Mouse (Mus musculus): Measurements from ENCODE around the gene Miip. TPM values are rescaled to one million over a fixed set of nuclear protein-coding genes. Genes with fewer than 3 reads are reported as not detected.

Miip gene
- polyA plus RNA-seq, 1 experiment from 2014 or later: 38.1 TPM

DNA sequence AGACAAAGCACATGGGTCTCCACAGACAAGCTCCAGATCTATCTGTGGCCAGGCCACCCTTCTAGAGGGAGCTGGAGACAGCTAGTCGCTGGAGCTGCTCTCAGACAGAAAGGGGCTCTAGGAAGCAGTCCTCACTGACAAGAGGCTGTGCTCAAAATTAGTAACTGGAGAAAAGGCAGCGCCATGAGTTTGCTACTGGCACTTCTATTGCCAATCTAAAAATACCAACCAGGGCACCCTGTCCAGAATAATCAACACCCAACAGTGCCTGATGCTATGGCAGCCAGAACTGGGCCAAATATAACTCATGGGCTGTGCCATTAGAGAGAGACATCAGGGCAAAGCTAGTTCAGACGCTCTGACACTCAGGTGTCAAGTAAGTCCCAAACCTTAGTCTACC, 28.7 kb upstream of the Miip start:
- 88% methylated on average over 3 of the region's 3 CpGs for WGBS
- Histone ChIP-seq H3K9ac (ENCODE audit: low read depth, low read length) (no peak overlapping the region), H3K36me3 (ENCODE audit: control insufficient read depth, insufficient read depth, low read length) (peaks cover 6% of the 10 kb centered on the region; the same call in 1 of the 2 replicates), H3K27me3 (replicated peaks; ENCODE audit: control insufficient read depth, insufficient read depth, low read length) (no peaks in the 10 kb centered on the region), H3K4me2 (ENCODE audit: low read depth, low read length) (no peak overlapping the region), H3K9me3 (ENCODE audit: control insufficient read depth, low read length) (no peaks in the 10 kb centered on the region), H3K27ac (ENCODE audit: low read length) (no peak overlapping the region), H3K4me3 (ENCODE audit: low read length) (no peak overlapping the region), H3K4me1 (ENCODE audit: control insufficient read depth, insufficient read depth, low read length) (0 out of 2 replicates have a peak, but pooled peaks cover 6% of the 10 kb centered on the region)
- no peak for ATAC-seq

DNA sequence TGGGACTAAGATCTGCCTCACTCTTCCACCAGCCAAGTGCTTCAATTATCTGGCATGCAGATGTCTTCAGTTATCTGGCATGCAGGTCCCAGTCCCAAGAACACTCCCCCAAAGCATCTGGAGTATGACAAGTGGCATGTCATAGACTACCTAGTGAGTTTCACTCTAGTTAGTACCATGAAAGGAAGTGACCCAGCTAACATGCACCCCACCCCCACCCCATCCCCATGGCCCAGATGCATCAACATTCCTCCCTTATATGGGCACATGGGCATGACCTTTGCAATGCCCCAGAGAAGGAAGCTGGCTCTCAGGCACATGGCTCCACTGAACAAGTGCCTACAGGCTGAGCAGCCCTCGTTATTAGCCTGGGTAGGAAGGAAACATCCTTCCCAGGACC, 27.8 kb upstream of the Miip start:
- no peak overlapping the region for H3K4me3 ChIP-seq (ENCODE audit: low read length)
- H3K27ac ChIP-seq (ENCODE audit: low read length): no peak overlapping the region
- H3K4me2 ChIP-seq (ENCODE audit: low read depth, low read length): no peak overlapping the region
- no peak overlapping the region for H3K9ac ChIP-seq (ENCODE audit: low read depth, low read length)
- WGBS: 46% methylated on average over 1 of the region's 1 CpGs
- 0 out of 2 replicates have a peak, but pooled peaks cover 3% of the 10 kb centered on the region for H3K4me1 ChIP-seq (ENCODE audit: control insufficient read depth, insufficient read depth, low read length)
- no peak for ATAC-seq
- no peaks in the 10 kb centered on the region for H3K27me3 ChIP-seq (replicated peaks; ENCODE audit: control insufficient read depth, insufficient read depth, low read length)
- H3K9me3 ChIP-seq (ENCODE audit: control insufficient read depth, low read length): no peaks in the 10 kb centered on the region
- peaks cover 6% of the 10 kb centered on the region; the same call in 1 of the 2 replicates for H3K36me3 ChIP-seq (ENCODE audit: control insufficient read depth, insufficient read depth, low read length)

DNA sequence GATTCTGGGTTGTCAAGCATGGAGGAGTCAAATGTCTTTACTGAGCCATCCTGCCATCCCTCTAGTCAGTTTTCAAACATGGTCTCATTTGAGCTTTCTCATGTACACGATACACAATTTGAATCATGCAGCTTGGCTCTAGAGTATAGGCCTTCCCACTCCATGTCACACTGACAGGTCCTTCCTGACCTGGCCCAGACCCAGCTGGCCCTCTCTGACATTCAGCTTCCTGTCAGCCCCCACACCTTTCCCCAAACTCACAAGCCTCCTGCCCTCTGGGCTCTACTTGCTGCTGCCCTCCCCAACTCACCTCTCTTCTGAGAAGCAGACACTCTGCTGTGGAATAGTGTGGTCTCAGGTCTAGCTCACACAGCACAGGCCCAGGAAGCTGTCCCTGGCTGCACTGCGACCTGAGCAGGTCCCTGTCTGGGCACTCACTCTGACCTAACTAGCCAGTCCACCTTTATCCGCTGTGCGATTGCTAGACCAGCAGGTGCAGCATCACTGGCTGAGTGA, 27.3 kb upstream of the Miip start:
- Histone ChIP-seq H3K9me3 (ENCODE audit: control insufficient read depth, low read length) (no peaks in the 10 kb centered on the region), H3K4me1 (ENCODE audit: control insufficient read depth, insufficient read depth, low read length) (0 out of 2 replicates have a peak, but pooled peaks cover 1% of the 10 kb centered on the region), H3K36me3 (ENCODE audit: control insufficient read depth, insufficient read depth, low read length) (peaks cover 6% of the 10 kb centered on the region; the same call in 1 of the 2 replicates), H3K4me2 (ENCODE audit: low read depth, low read length) (no peak overlapping the region), H3K27ac (ENCODE audit: low read length) (no peak overlapping the region), H3K9ac (ENCODE audit: low read depth, low read length) (no peak overlapping the region), H3K27me3 (replicated peaks; ENCODE audit: control insufficient read depth, insufficient read depth, low read length) (no peaks in the 10 kb centered on the region), H3K4me3 (ENCODE audit: low read length) (no peak overlapping the region)
- WGBS: 90% methylated on average over 4 of the region's 4 CpGs
- no peak for ATAC-seq

DNA sequence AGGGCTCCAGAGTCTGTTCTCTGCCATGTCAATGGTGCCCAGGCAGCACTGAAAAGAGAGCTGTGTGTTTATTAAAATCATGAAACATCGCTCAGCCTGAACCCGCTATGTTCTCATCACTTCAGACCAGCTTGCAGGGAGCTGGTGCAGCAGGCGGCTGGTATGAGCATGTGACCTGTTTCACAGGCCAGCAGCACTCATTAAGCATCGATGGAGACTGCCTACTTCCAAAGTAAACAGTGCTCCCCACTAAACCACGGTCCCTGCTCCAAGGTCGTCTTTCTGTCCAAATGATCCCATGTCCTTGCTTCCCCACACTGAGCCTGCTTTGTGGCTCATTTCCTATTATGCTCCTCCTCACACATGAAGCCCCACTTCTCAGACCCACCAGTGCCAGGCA, 21.7 kb upstream of the Miip start:
- no peaks in the 10 kb centered on the region for H3K9me3 ChIP-seq (ENCODE audit: control insufficient read depth, low read length)
- 70% methylated on average over 6 of the region's 6 CpGs for WGBS
- no peak overlapping the region for H3K9ac ChIP-seq (ENCODE audit: low read depth, low read length)
- no peaks in the 10 kb centered on the region for H3K4me1 ChIP-seq (ENCODE audit: control insufficient read depth, insufficient read depth, low read length)
- no peak overlapping the region for H3K4me3 ChIP-seq (ENCODE audit: low read length)
- peaks cover 37% of the 10 kb centered on the region for H3K36me3 ChIP-seq (ENCODE audit: control insufficient read depth, insufficient read depth, low read length)
- H3K27me3 ChIP-seq (replicated peaks; ENCODE audit: control insufficient read depth, insufficient read depth, low read length): no peaks in the 10 kb centered on the region
- no peak for ATAC-seq
- H3K27ac ChIP-seq (ENCODE audit: low read length): no peak overlapping the region
- no peak overlapping the region for H3K4me2 ChIP-seq (ENCODE audit: low read depth, low read length)

DNA sequence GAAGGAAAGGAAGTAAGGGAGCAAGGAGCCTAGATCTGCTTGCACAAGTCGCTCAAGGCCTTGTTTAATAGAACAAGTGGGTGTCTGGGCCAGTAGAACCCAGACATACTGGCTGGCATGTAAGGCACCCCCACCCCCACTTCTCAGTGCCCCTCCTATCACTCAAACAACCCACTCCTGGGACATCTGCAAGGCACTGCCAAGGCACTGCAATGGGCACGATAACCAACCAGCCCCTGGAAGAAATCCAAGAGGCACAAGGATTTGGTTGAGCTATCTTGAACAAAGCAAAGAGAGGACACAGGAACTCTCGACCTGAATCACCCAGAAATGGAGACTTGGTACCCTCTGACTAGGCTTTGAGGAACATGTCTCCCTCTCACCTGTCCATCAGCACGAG, 19.6 kb upstream of the Miip start:
- Histone ChIP-seq H3K4me2 (ENCODE audit: low read depth, low read length) (no peak overlapping the region), H3K9me3 (ENCODE audit: control insufficient read depth, low read length) (no peaks in the 10 kb centered on the region), H3K36me3 (ENCODE audit: control insufficient read depth, insufficient read depth, low read length) (peaks cover 41% of the 10 kb centered on the region), H3K4me1 (ENCODE audit: control insufficient read depth, insufficient read depth, low read length) (no peaks in the 10 kb centered on the region), H3K27me3 (replicated peaks; ENCODE audit: control insufficient read depth, insufficient read depth, low read length) (no peaks in the 10 kb centered on the region), H3K9ac (ENCODE audit: low read depth, low read length) (no peak overlapping the region), H3K4me3 (ENCODE audit: low read length) (no peak overlapping the region), H3K27ac (ENCODE audit: low read length) (no peak overlapping the region)
- ATAC-seq: no peak
- WGBS: 90% methylated on average over 4 of the region's 4 CpGs

DNA sequence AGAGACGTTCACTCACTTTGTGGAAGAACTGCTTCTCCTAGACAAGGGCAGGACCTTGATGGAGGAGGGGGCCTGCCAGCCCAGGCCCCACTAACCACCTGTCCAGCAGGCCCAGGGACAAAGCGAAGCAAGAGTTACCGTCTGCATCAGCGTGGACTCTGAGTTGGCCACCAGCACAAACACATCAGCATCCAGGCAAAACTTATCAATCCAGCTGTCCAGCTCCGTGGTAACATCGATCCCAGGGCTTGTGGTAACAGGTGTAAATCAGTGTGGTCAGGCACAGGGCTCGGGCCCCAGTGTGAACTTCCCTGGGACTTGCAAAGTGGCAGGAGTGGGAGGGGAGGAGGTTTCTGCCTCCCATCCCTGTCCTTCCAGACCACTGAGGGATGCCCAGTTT, 18.7 kb upstream of the Miip start:
- Histone ChIP-seq H3K9ac (ENCODE audit: low read depth, low read length) (no peak overlapping the region), H3K27ac (ENCODE audit: low read length) (no peak overlapping the region), H3K4me2 (ENCODE audit: low read depth, low read length) (no peak overlapping the region), H3K36me3 (ENCODE audit: control insufficient read depth, insufficient read depth, low read length) (peaks cover 48% of the 10 kb centered on the region), H3K27me3 (replicated peaks; ENCODE audit: control insufficient read depth, insufficient read depth, low read length) (no peaks in the 10 kb centered on the region), H3K4me3 (ENCODE audit: low read length) (no peak overlapping the region), H3K4me1 (ENCODE audit: control insufficient read depth, insufficient read depth, low read length) (no peaks in the 10 kb centered on the region), H3K9me3 (ENCODE audit: control insufficient read depth, low read length) (no peaks in the 10 kb centered on the region)
- WGBS: 91% methylated on average over 7 of the region's 7 CpGs
- no peak for ATAC-seq

DNA sequence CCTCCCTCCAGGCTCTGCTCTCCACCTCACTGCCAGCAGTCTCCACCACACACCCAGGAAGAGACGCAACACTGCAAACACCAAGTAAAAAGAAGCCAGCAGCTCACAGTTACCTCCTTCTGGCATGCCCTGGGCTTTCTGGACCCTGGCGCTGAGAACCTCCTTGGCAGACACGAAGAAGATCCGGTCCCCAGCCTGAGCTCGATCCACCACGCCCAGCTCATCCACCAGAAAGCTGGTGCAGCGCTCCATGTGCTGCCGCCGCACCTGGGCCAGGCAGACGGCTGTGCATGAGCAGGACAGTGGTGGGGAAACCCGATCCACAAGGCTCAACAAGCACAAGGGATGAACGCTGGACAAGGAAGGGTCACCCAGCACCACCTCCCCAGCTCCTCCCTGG, 17.5 kb upstream of the Miip start:
- no peaks in the 10 kb centered on the region for H3K4me1 ChIP-seq (ENCODE audit: control insufficient read depth, insufficient read depth, low read length)
- no peaks in the 10 kb centered on the region for H3K9me3 ChIP-seq (ENCODE audit: control insufficient read depth, low read length)
- H3K36me3 ChIP-seq (ENCODE audit: control insufficient read depth, insufficient read depth, low read length): peaks cover 52% of the 10 kb centered on the region
- ATAC-seq: no peak
- no peaks in the 10 kb centered on the region for H3K27me3 ChIP-seq (replicated peaks; ENCODE audit: control insufficient read depth, insufficient read depth, low read length)
- no peak overlapping the region for H3K27ac ChIP-seq (ENCODE audit: low read length)
- no peak overlapping the region for H3K9ac ChIP-seq (ENCODE audit: low read depth, low read length)
- 93% methylated on average over 12 of the region's 12 CpGs for WGBS
- no peak overlapping the region for H3K4me2 ChIP-seq (ENCODE audit: low read depth, low read length)
- H3K4me3 ChIP-seq (ENCODE audit: low read length): no peak overlapping the region

DNA sequence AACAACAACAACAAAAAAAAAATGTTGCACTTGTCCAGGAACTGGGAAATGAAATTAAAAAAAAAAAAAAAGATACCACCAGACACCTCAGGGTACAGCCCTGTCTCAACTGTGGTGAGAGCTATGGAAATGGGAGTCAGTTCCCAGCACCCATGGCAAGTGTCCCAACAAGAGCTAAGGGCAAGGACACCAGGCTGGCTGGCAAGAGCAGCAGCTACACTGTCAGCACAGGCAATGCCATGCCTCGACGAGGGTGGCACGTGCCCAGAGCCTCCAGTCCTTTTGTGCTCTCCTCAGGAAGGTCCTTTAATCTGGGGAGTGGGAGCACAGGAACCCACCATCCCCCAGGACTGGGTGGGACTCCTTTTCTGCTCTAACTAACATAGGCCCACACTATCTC, 15.5 kb upstream of the Miip start:
- H3K4me3 ChIP-seq (ENCODE audit: low read length): no peak overlapping the region
- no peaks in the 10 kb centered on the region for H3K27me3 ChIP-seq (replicated peaks; ENCODE audit: control insufficient read depth, insufficient read depth, low read length)
- no peak for ATAC-seq
- H3K9me3 ChIP-seq (ENCODE audit: control insufficient read depth, low read length): no peaks in the 10 kb centered on the region
- 95% methylated on average over 3 of the region's 3 CpGs for WGBS
- peaks cover 45% of the 10 kb centered on the region for H3K36me3 ChIP-seq (ENCODE audit: control insufficient read depth, insufficient read depth, low read length)
- H3K4me1 ChIP-seq (ENCODE audit: control insufficient read depth, insufficient read depth, low read length): no peaks in the 10 kb centered on the region
- no peak overlapping the region for H3K9ac ChIP-seq (ENCODE audit: low read depth, low read length)
- H3K27ac ChIP-seq (ENCODE audit: low read length): no peak overlapping the region
- no peak overlapping the region for H3K4me2 ChIP-seq (ENCODE audit: low read depth, low read length)

DNA sequence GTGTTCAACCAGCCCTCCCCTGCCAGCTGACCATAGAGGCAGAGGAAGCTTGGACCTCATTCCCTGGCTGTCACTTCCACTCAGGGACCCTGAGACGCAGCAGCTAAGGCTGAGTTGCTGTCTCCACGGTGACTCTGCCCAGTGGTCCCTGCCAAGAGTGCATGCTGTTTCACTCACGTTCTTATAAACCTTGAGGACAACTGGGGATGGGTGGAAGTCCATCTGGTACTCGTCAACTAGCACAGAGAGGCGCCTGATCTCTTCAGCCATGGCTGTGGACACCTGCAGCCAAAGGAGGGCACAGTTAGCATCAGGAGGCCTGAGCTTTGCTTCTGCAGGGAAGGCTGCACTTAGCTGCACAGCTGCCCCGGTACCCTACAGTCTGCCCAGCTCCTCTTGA, 14.4 kb upstream of the Miip start:
- ATAC-seq: no peak
- Histone ChIP-seq H3K4me3 (ENCODE audit: low read length) (no peak overlapping the region), H3K9ac (ENCODE audit: low read depth, low read length) (no peak overlapping the region), H3K4me1 (ENCODE audit: control insufficient read depth, insufficient read depth, low read length) (no peaks in the 10 kb centered on the region), H3K27ac (ENCODE audit: low read length) (no peak overlapping the region), H3K4me2 (ENCODE audit: low read depth, low read length) (no peak overlapping the region), H3K36me3 (ENCODE audit: control insufficient read depth, insufficient read depth, low read length) (peaks cover 47% of the 10 kb centered on the region), H3K9me3 (ENCODE audit: control insufficient read depth, low read length) (no peaks in the 10 kb centered on the region), H3K27me3 (replicated peaks; ENCODE audit: control insufficient read depth, insufficient read depth, low read length) (no peaks in the 10 kb centered on the region)
- 80% methylated on average over 6 of the region's 6 CpGs for WGBS

DNA sequence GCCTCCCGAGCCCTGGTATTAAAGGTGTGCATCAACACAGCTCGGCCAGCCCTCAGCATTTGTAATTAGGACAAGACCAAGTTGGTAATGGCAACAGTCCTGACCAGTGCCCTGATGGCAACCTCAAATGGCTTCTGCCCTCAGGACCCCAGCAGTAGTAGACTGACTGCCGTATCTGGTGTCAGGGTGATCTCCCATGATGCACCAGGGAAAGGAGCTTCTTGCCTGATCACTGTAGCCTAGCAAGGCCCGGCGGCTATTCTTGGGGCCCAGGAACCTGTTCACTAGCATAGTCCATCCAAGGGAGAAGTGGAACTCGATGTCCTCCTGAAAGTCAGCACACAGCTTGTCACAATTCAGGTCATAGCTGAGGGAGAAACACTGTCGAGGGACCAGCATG, 13.2 kb upstream of the Miip start:
- H3K9me3 ChIP-seq (ENCODE audit: control insufficient read depth, low read length): no peaks in the 10 kb centered on the region
- no peak for ATAC-seq
- no peak overlapping the region for H3K9ac ChIP-seq (ENCODE audit: low read depth, low read length)
- H3K4me3 ChIP-seq (ENCODE audit: low read length): no peak overlapping the region
- H3K27ac ChIP-seq (ENCODE audit: low read length): no peak overlapping the region
- H3K36me3 ChIP-seq (ENCODE audit: control insufficient read depth, insufficient read depth, low read length): peaks cover 42% of the 10 kb centered on the region
- no peak overlapping the region for H3K4me2 ChIP-seq (ENCODE audit: low read depth, low read length)
- no peaks in the 10 kb centered on the region for H3K27me3 ChIP-seq (replicated peaks; ENCODE audit: control insufficient read depth, insufficient read depth, low read length)
- 94% methylated on average over 7 of the region's 7 CpGs for WGBS
- no peaks in the 10 kb centered on the region for H3K4me1 ChIP-seq (ENCODE audit: control insufficient read depth, insufficient read depth, low read length)
